Mouse (Mus musculus): ENCODE results near the gene a. TPM values are rescaled to one million over a fixed set of nuclear protein-coding genes. Genes with fewer than 3 reads are reported as not detected.
A peak's percentile ranks its signal among the peaks of the same experiment; 100 is the strongest.
"Not testable (repeated sequence)": the region's sequence is repeated elsewhere in the genome, so short reads cannot be mapped to it uniquely, and the experiment has no call there.

Gene a
- total RNA-seq, 2 experiments from 2014 or later: not detected

DNA sequence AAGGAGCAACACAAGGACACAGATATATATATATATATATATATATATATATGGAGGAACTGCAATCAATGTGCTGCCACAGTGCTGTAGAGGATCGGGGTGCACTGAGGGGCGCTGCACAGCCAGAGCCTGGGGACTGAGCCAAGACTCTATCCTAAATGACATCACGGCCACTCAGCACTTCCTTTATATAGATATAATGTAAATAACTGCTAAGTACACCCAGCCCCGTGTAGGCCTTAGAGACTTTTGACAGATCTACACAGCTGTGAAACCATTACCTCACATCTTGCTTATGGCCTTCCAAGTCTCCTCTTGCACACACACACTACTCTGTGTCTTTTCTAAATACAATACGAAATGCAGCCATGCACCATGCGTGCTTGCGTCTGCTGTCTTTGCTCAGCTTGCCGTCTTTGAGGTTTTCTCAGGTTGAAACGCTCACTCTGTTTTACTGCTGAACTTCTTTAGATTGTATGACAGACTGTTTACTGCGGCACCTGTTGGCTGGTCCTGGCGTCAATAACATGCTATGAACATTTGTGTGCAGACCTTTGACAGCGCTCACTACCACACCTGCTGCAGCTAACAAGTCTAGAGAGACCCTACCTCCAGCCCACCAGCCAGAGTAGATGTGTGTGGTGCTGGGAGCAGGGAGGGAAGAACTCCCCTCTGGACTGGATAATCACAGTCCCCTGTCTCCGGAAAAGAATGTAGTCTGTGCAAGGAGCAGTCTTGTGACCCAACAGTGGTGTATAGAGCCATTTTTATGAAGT is 126.9 kb downstream of the a start:
- no peak for DNase-seq (ENCODE audit: extremely low spot score in 1 of 2, low spot score in 1 of 2)

DNA sequence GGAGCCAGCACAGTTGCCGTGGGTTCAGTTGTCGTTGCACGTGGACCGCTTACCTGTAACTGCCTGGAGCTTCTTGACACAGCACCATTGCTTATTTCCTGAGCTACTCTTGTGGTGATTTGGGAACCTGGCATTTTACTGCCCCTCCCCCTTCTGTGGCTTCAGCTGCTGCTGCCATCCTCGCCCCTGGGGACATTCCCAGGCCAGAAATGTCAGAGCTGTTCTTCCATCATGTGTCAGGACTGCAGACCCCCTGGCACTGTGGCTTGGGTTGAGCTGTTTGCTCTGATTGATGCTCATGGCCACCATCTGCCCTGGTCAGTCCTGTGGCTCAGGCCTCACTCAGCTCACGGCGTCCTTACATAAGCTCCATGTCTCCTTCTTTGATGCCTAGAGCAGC is 129.7 kb downstream of the a start:
- DNase-seq (ENCODE audit: extremely low spot score in 1 of 2, low spot score in 1 of 2): no peak

DNA sequence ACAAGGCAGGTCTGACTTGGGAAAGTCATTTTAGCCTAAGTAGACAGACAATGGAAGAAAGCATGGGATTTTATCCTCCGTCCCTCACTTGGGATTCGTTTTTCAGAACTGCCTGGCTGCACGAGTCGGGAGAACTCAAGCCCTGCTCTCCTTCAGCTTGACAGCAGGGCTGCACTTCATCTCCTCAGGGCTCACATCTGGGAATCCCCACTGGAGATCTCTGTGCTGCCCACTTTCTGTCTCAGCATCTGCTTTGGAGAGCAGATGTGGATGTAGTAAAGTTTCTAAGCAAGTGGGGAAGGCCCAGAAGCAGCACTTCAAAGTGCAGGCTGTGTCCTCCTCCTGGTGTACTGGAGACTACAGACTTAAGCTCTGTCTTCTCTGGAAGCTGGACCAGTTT is 130.9 kb downstream of the a start:
- not testable (repeated sequence) for DNase-seq (ENCODE audit: extremely low spot score in 1 of 2, low spot score in 1 of 2)

DNA sequence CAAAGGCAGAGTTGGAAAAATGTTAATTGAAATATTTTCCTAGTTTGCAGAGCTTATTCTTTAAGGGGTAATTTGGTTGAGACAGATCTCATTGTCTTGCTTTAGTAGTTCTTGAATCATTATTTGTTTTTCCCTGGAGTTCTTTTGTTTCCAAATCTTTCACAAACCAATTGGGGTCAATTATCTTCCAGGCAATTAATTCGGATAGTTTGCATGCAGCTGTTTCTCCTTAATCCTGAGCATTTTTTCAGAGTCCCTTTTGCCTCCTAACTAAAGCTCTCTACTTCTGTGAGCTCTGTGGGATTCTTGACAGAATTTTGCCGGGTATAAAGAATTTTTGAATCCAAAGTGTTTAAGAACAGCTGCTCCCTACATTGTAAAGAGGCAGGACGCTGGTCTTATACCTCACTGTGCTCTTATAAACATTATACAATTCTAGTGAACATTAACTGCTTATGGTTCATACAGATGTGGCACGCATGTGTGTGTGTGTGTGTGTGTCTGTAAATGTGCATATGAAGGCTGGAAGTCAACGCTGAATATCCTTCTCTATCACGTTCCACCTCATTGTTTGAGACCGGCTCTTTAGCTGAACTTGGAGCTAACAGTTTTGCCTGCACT is 134.3 kb downstream of the a start:
- no peak for DNase-seq (ENCODE audit: extremely low spot score in 1 of 2, low spot score in 1 of 2)

DNA sequence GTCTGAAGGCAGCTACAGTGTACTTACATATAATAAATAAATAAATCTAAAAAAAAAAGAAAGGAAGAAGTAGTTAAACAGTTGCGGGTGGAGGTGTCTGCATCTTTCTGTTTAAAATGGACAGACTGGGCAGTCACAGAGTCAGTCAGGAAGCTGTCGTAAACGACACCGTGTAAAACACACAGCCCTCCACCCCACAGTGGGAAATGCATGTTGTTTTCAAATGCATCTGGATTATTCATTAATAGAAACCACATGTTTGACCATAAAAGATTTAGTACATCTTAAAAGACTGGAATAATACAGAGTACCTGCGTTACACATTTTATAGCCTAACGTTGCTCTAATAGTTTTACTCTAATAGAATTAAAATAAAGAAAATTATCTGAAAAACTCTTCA is 135.6 kb downstream of the a start:
- no peak for DNase-seq (ENCODE audit: extremely low spot score in 1 of 2, low spot score in 1 of 2)

DNA sequence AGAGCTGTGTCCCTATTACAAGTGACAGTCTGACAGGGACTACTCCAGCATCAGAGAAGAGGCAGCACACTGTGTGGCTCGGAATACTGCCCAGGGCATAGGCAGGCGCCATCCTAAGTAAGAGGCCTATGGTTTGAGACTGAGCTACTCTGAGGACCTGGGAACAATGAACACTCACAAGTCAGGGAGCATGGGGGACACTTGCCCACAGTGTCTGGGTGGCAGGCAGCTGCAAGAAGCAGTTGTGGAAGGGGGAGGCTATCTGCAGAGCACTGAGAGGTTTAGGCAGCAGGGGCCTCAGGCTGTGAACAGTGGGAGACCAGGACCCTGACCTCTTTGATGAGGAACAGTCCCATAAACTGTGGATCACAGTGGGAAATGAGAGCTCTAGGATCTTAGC is 137.1 kb downstream of the a start:
- DNase-seq (ENCODE audit: extremely low spot score in 1 of 2, low spot score in 1 of 2): no peak

DNA sequence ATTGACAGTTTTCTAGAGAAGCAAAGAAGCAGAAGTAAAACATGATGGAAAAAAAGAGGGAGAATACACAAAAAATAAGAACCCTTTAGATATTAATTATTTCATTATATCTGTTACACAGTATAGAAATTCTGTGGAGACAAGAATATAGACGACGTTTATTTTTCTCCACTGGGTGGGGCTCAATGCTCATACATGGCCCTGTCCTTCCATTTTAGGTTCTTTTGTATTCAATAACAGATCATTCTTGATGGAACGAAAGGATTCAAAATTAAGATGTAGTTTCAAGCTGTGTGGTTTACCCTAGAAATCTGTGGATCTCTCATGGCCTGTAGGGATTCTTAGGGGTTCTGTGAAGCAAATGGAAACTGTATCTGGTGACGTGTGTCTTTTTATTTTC is 142.7 kb downstream of the a start:
- DNase-seq (ENCODE audit: extremely low spot score in 1 of 2, low spot score in 1 of 2): no peak

DNA sequence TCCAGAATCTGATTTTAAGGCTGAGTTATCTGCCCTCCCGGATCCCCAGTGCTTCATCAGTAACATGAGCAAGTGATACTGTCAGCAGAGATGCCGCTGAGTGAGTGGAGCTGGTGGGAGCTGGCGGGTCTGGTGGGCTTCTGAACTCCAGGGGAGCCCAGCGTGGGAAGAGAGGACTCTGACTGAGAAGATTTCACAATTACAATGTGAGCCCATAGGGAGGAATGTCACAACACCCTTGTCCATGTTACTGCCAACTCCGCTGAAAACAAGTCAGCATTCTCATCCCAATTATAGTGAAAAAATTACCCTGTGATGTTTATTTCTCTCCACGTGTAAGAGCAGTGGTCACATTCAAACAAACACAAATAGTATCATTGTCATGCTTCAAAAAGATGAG is 144.9 kb downstream of the a start:
- DNase-seq (ENCODE audit: extremely low spot score in 1 of 2, low spot score in 1 of 2): no peak

DNA sequence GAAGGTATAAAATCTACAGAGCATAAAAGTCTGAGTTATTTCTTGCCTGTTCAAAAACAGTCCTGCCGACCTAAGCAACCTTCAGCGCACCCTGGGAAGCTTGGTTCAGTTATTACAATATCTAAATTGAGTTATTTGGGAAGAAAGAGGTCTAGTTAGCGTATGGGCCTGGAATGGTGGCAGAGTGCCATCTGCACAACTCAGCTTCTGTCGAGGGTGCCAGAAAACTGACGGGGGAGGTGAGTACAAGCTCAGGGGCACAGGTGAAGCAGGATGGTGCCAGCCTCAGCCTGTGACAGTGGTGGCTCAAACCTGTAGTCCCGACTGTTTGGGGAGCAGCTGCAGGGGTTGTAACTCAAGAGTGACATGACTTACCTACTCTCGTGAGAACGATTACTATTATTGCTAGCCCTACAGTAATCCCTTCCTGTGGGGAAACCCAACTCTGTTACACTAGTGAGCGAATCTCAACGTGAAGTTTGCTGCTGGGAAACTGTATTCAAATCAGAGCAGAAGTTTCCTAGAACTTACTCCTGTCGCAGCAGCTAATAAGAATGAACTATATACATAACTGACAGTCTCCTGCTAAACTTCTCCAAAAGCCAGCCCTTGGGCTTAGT is 145.4 kb downstream of the a start:
- no peak for DNase-seq (ENCODE audit: extremely low spot score in 1 of 2, low spot score in 1 of 2)

DNA sequence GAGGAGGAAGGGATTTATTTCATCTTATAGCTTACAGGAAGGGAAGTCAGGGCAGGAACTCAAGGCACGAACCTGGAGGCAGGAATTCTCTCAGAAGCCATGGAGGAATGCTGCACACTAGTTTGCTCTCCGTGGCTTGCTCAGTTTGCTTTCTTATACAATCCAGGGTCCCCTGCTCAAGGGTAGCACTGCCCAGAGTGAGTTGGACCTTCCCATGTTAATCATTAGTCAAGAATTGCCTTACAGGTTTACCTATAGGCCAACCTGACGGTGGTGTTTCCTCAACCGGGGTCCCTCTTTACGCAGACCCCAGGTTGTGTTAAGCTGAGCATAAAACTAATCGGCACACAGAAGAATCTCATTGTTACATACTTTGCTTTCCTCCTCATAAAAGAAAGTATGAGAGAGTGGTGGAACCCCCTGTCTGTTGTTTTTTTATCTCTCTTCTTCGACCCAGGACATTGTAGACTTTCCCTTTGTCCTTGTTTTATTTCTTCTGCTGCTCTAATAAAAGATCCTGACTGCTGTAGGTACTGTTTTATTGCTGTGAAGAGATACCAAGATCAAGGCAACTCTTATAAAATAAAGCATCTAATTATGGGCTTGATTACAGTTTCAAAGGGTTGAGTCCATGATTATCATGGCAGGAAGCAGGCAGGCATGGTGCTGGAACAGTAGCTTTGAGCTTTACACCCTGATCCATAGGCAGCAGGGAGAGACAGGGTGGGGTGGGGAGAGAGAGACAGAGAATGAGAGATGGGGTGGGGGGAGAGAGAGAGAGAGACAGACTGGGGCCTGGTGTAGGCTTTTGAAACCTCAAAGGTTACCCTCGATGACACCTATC is 146.6 kb downstream of the a start:
- no peak for DNase-seq (ENCODE audit: extremely low spot score in 1 of 2, low spot score in 1 of 2)

DNA sequence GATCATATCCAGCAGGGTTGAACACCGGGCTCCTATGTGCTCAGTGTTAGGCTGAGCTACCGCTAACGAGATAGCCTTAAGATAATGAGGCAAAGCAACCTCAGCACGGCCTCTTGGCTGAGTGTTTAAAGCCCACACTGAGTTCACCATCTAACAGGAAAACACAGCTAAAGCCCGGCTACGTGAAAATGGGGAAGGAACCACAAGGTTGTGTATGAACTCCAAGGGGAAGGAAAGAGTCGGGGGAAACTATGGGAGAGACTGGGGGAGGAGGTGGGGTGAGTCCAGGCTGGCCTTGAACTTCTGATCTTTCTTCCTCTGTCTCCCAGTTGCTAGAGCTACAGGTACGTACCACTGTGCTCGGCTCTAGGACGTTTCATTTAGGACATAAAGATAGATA is 150.8 kb downstream of the a start:
- DNase-seq (ENCODE audit: extremely low spot score in 1 of 2, low spot score in 1 of 2): no peak

DNA sequence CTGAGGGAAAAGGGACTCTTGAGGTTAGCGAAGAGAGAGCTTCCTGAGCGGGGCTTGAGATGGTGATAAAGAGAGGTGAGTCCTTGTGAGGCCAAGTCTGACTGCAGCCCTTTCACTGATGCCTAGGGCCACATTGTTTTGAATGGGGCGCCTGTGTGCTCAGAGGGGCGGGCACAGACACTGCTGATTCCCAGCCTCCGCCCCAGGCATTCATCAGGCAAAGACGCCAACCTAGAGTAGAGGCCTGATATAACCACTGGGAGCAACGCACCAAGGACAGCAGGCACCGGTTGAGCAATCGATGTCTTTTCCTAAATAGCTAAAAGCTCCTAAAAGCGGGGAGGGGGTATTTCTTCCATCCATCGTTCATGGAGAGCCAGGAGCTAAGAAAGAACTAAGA is 151.3 kb downstream of the a start:
- DNase-seq (ENCODE audit: extremely low spot score in 1 of 2, low spot score in 1 of 2): no peak

DNA sequence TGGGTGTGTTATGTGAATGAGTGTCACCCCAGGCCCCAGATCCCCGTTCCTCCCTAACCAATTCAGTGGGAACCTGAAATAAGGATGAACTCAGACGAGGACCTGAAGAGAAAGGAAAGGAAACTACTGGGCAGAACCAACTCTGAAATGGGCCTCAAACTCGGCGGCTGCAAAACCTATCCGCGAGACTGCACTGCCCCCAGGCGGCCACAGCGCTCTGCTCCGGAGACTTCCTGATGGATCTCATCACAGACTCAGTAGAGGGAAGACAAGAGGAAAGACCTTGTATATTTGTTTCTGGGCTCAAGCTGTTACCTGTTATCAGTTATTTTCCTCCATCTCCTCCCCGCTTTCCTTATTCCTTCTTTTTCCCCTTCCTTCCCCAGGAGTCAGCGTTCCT is 151.9 kb downstream of the a start:
- DNase-seq (ENCODE audit: extremely low spot score in 1 of 2, low spot score in 1 of 2): peak; percentile 73 to 93

DNA sequence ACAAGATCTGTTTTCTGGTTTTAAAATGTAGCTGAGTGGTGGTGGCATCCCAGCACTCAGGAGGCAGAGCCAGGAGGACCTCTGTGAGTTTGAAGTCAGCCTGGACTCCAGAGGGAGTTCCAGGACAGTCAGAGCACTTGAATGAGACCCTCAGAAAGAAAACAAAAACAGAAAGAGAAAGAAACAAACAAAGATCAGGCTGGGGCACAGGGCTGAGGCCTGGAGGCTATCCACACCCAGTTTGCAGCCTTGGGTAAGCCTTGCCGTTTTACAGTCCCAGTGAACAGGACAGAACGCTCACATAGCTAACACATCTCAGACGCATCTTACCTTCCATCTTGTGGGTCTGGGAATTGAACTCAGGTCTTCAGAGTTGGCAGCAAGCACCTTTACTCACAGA is 155.7 kb downstream of the a start:
- no peak for DNase-seq (ENCODE audit: extremely low spot score in 1 of 2, low spot score in 1 of 2)

DNA sequence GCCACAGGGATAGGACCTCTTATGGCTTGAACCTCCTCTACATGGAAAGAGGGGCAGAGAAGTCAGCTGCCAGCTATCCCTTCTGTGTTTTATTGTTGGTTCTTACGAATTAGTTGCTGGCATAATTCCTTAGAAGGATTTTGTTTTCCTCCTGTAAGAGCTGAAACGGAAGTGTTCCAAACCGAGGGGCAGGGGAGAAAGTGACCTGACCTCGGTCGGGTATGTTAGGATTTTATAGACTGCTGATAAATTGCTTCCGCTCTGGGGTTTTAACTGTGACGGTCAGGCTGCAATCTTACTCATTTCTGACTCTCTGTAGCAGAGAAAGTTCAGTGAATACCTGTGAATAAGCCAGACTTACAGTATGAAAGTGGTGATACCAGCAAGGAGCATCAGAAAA is 158.2 kb downstream of the a start:
- no peak for DNase-seq (ENCODE audit: extremely low spot score in 1 of 2, low spot score in 1 of 2)

DNA sequence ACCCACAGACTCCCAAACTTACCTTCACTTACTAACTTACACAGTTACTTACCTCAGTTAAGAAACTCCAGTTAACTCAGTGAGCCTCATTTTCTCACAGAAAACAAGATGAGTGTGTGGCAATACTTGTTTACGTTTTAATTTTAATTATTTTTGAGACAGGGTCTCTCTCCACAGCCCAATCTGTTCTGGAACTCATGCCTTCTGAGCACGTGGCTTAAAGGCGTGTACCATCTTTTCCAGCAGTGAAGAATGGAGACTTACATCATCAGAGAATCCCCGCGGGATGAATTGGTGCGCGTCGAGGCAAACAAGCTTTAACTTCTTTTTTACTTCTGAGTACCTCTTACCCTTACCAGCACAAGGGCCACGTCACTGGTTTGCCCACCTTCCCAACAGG is 158.7 kb downstream of the a start:
- no peak for DNase-seq (ENCODE audit: extremely low spot score in 1 of 2, low spot score in 1 of 2)

DNA sequence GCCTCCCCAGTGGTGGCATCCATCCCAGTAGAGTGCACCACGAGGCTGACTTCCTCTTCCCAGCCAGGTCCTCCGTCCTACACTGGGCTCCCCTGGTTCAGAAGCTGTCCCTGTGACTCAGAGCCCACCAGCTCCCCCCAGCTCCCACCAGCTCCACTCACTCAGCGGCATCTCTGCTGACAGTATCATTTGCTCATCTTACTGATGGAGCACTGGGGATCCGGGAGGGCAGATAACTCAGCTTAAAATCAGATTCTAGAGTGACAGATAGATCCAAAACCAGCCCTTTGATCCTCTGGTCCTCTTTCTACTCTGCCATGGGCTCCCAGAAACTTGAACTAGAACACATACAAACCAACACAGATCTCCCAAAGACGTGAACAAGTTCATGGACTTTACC is 159.4 kb downstream of the a start:
- no peak for DNase-seq (ENCODE audit: extremely low spot score in 1 of 2, low spot score in 1 of 2)

DNA sequence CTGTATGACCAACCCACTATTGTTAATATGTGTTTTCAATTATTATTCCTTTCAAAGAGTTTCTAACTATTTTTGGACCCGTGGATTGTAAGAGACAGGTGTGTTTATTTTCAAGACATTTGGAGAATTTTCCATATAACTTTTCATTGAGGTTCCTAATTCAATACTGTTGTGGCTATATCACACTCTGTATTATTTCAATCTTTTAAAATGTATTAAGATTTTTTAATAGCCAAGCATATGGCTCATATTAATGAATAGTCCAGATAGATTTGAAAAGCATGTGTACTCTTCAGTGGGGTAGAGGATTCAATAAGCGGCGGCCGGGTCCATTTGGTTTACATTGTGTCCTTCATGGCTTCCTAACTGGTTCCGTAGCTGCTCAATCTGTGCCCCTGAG is 168.3 kb downstream of the a start:
- no peak for DNase-seq (ENCODE audit: extremely low spot score in 1 of 2, low spot score in 1 of 2)

DNA sequence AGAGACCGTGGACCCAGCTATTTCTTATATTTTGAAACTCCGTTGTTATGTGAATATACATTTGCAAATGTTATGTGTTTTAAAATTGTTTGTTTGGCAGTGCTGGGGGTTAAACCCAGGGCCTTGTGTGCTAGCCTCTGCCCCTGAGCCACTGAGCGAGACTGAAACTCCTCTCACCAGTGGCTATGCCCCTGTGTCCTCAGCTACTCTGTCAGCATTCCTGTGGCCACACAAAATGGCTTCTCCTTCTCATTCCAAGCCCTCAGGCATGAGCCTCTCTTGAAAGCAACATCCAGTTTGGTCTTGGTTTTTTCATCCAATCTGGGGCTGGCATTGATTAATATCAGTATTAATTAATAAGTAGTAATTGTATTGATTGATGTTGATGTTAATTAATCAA is 168.7 kb downstream of the a start:
- DNase-seq (ENCODE audit: extremely low spot score in 1 of 2, low spot score in 1 of 2): no peak

DNA sequence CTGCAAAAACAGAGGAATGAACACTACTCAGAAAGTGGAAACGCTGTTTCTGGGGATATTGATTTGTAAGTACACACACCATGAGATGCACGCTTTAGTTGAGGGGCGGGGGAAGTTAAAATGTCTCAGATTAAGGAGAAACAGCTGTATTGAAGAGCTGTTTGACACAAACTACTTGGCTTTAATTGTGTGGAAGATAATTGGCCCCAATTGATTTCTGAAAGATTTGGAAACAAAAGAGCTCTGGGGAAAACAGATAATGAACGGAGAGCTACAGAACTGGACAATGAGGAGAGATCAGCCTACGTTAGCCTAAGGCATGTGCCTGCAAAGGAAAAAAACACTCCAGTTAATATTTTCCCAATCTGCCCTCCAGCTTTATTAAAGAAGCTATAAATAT is 172.0 kb downstream of the a start:
- DNase-seq (ENCODE audit: extremely low spot score in 1 of 2, low spot score in 1 of 2): no peak

DNA sequence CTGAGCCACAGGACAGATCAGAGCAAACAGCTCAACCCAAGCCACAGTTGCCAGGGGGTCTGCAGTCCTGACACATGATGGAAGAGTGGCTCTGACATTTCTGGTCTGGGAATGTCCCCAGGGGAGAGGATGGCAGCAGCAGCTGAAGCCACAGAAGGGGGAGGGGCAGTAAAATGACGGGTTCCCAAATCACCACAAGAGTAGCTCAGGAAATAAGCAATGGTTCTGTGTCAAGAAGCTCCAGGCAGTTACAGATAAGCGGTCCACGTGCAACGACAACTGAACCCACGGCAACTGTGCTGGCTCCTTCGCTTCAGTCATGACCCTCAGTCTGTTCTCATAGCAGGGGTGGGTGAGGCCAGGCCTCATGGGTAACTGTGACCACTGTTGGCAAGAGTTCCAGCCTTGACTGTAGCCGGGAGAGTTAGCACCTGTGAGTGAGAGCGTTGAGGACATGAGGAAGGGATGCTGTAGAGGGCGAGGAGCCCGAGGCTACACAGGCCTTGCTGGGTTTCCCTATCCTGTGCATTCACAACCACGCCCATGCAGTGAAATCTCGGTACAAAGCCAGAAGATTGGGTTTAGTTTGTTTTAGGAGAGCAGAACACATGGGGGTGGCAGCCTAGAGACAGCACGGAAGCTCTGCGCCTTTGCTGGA is 178.7 kb downstream of the a start:
- not testable (repeated sequence) for DNase-seq (ENCODE audit: extremely low spot score in 1 of 2, low spot score in 1 of 2)
